Mouse (Mus musculus) spleen, adult 2 months (tissue): ENCODE measurements around the gene Olfr92.

Source experiments
- CTCF ChIP-seq: fragments of 200-500 bp; IDR thresholded peaks from 2 replicates; pipeline ENCODE4 v1.5.1; 2011; ENCODE audit warnings: mild to moderate bottlenecking, inconsistent platforms; ENCODE audit not compliant: insufficient read depth, insufficient read length, insufficient replicate concordance; ENCODE audit errors: extremely low read depth
- POLR2A ChIP-seq: fragments of 200-500 bp; IDR thresholded peaks from 2 replicates; pipeline ENCODE4 v1.6.1; 2011; ENCODE audit warnings: low read depth, low read length, inconsistent platforms

DNA sequence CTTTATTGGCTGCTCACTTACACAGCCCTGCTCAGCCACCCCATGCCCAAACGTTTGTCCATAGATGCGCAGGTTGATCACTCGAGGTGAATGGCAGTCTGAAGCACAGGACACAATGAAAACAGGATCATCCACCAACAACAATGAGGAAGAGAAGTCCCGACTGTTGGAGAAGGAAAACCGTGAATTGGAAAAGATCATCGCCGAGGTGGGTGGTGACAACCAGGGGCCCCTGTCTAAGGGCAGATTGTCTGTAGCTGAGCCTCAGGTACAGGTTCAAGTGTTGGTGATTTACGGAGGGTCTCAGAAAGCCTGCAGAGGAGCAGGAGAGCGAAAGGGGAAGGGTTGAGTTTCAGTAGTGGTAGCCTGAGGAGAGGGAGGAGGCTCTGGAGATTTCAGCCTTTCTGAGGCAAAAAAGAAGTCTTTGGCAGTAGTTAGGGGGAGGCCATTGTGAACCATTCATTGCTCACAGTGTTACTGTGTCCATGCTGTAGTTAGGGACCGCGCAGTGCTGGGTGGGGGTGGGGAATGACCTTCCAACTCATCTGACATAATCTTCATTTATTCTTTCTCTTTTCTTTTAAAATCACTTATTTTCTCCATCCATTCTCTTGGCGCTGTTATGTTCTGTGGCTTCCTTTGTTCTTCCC lies 47.7 kb downstream of the Olfr92 start:
- TF ChIP-seq CTCF (no peak), POLR2A (no peak)
